Mouse (Mus musculus): ENCODE data around the gene Palld.

DNA sequence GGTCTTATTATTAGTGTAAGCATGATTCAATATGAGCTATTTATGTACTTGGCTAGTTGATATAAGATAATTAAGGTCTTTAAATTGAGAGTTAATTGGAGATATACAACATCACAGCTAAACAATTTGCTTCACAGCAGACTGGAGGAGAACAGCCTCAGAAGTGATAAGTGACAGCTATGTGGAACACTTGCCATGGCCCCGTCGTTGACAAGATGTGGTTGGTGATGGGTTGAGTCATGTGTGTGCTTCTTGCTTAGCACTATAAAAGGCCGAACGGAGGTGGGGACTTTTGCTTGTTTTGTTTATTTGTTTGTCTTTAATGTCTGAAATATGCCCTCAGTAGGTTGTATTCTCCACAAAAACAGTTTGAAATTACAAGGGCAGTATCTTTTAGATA is 51.2 kb downstream of the Palld start:
- TF ChIP-seq CTCF (IDR thresholded peaks at IDR 0.05; ENCODE audit: extremely low read depth, insufficient read depth, insufficient read length, insufficient replicate concordance): no peak
- no peak for TF ChIP-seq POLR2A (IDR thresholded peaks at IDR 0.05; ENCODE audit: low read depth, low read length)

Measured in spleen, adult 2 months (tissue).